Mouse (Mus musculus): Measurements from ENCODE around the gene Ccdc14.
"Not testable (repeated sequence)": the region's sequence is repeated elsewhere in the genome, so short reads cannot be mapped to it uniquely, and the experiment has no call there.

The Ccdc14 gene

DNA sequence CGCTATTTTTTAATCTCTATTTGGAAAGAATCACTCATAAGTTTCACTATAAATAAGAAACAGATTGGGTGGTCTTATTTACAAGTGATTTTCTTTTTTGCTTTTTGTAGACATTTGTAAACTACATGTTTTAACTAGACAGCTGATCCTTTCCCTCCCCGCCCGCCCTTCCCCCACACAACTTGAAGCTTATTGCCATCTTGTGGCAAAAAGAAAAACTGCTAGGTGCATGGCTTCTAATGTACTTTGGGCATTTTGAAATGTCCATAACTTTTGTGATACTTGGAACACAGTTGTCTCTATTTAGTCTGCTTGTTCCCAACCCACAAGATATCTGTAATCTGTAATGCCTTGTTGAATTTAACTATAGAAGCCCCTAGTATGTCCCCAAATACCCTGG lies 21.1 kb downstream of the Ccdc14 start:
- no peak for DNase-seq (ENCODE audit: low read depth, low spot score)

DNA sequence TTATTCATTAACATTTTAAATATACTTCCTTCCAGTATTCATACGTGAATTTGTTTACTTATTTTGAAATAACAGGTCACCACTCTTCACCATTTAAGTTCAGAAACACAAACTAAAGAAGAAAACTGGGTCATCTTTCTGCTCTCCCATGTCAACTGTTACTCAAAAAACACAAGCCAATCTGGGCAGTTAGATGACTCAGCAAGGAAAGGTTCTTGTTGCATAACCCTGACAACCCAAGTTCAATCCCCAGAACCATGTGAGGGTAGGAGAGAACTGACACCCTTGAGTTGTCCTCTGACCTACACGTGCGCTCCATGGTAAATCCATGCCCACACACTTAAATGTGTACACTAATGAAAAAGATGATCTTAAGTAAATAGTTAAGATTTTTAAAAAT lies 34.7 kb downstream of the Ccdc14 start:
- no peak for DNase-seq (ENCODE audit: low read depth, low spot score)

DNA sequence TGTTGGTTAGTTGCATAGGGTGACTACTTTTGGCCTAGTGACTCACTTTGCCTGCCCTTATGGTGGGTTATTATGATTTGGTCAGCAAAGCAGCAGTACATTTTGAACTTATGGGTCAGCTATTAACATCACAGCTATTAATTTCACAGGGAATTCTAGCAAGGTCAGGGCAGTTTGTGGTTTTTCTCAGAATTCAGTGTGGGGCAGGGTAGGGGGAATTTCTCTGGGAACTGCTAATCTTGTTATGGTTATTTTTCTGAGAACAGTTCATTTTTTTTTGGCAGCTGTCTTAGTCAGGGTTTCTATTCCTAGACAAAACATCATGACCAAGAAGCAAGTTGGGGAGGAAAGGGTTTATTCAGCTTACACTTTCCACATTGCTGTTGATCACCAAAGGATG lies 38.2 kb downstream of the Ccdc14 start:
- not testable (repeated sequence) for DNase-seq (ENCODE audit: low read depth, low spot score)

DNA sequence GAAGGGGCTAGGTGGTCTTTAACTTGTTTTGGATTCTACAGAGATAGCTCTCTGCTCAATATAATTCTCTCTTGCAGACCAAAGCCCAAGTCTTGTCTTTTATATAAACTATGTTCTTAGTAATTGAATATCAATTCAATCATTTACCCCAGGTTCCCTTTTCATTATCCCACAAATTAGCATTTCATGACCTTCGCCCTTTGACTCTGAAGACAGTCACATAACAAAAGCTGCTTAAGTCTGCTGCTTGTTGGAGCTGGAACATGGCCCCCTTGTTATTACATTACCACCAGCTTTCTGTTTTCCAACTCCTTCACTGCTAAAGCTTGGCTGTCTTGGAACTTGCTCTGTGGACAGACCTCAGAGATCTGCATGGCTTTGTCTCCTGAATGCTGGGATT lies 39.0 kb downstream of the Ccdc14 start:
- no peak for DNase-seq (ENCODE audit: low read depth, low spot score)

DNA sequence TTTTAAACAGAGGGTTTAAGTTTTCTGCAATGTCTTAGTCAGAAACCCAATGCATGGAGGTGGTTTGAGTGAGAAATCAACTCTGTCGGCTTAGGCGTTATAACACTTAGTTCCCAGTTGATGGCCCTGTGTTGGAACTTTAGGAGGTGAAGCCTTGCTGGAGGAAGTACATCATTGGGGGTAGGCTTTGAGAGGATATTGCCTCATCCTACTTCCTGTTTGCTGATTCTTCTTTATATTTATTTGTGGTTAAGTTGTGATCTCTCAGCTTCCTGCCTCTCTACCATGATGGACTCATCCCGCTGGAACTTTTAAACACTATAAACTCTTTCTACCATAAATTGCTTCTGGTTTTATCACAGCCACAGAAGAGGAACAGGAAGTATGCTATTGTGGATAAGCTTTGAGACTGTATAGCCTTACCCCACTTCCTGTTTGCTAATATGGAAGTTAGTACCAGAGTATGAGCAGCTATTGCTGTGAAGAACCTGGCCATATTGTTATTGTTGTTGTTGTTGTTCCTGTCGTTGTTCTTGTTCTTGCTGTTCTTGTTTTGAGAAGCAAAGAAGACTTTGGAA lies 48.3 kb downstream of the Ccdc14 start:
- no peak for DNase-seq (ENCODE audit: low read depth, low spot score)

DNA sequence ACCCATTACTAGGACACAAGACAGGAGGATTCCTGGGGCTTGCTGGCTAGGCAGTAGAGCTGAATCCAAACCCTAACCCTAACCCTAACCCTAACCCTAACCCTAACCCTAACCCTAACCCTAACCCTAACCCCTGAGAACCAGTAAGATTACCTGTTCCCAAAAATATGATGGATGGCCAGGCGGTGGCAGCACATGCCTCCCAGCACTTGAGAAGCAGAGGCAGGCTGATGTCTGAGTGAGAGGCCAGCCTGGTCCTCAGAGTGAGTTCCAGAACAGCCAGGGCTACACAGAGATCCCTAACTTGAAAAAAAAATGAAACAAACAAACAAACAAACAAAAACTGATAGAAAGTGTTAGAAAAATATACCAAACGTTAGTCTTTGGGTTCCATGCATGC lies 52.5 kb downstream of the Ccdc14 start:
- DNase-seq (ENCODE audit: low read depth, low spot score): no peak

DNA sequence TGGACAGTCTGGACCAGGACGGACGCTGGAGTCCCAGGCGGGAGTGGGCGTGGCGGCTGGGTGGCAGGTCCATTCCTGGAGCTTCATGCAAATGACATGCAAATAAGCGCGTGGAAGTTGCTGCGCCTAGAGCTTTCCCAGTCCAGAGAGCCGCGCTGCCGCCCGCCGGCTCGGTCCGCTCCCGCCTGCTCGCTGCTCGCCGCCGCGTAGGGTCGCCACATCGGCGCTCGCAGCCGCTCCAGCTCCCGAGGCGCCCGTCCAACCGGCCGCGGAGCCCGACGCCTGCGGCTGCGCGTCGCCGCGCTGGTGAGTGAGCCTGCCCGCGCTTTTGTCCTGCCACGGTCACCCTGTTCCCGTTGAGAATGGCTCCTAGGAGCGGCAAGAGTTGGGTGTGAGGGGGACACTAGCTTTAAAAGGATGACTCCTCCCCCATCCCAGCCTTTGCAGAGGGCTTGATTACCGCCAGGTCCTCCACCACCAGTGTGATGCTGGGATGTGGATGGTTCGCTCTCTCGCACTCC lies 54.7 kb downstream of the Ccdc14 start, which contains the start of gene Mylk:
TSS of gene Mylk (plus strand) at position 146 of the 521 bp plus-strand sequence.
- no peak for DNase-seq (ENCODE audit: low read depth, low spot score)

DNA sequence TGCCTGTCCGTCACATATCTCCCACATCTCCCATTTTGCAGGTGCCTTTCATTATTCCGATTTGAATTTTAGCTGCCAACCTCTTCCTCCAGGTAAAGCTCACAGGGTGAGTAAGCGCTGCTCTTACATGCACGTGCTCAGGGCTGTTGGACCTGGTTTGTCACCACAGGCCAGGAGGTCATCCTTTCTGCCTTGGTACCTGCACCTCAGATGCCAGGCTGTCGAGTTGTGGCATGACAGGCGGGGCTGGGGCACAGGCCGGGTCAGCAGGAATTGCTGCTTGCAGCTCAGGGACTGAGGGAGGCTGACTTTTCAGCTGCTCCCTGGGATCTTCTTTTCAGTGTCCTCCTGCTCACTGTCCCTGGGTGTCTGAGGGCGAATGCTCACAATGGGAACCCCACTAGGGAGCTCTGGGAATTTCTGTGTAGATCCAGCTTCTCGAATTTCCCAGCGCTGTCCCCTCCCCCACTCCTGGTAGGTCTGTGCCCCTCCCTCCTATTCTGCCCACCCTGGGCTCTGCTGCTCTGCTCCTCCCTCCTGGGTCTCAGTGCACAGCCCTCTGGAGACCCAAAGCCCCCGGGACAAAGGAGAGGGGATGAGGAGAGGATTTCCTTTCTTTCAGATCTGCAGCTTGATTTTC lies 57.8 kb downstream of the Ccdc14 start:
- no peak for DNase-seq (ENCODE audit: low read depth, low spot score)

DNA sequence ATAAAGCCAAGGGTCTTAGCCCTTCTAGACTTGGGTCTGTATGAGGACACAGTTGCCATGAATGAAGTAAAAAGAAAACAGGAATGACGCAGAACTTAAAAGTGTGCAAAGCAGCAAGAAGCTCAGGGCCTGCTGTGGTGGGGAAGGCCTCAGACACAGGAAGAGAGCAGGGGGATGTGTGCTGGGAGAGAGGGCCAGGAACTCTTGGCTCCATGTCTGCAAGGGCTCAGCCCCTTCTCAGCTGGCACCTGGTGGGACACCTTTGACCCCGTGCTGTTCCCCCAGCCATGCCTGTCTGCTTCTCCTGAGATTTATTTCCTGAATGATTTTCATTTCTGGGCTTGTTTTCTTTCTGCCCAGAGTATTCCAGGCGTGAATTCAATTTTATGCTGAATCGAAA lies 59.1 kb downstream of the Ccdc14 start:
- no peak for DNase-seq (ENCODE audit: low read depth, low spot score)

DNA sequence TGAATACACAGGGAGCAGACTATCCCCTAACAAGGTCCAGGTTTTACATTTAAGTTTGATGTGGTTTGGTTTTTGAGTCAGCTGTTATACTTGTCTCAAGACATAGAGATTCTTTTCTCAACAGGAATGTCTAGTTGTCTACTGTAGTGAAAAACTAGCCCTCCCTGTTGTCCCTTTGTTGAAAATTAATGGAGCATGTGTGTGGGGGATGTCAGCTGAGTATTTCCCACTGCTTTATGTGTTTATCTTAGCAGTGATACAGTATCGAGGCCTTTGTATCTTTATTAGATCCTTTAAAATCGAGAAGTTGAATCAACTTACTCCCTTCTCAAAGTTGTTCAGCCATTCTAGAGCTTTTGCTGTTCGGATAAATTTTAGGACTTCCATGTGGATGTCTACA lies 61.6 kb downstream of the Ccdc14 start:
- DNase-seq (ENCODE audit: low read depth, low spot score): no peak

DNA sequence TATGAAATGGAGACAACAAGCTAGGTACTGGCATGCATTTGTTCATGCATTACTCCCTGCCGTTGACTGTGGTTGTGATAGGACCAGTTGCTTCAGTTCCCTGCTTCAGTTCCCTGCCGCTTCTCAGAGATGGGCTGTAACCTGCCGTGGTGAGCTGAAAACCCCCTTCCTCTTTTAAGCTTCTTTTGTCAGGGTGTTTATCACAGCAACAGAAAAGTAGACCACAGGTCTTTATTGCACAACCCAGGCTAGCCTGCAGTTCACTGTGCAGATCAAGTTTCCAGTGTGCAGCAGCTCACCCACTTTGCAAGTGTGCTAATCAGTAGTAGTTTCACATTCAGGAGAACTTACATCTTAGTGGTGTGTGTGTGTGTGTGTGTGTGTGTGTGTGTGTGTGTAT lies 62.6 kb downstream of the Ccdc14 start:
- no peak for DNase-seq (ENCODE audit: low read depth, low spot score)

DNA sequence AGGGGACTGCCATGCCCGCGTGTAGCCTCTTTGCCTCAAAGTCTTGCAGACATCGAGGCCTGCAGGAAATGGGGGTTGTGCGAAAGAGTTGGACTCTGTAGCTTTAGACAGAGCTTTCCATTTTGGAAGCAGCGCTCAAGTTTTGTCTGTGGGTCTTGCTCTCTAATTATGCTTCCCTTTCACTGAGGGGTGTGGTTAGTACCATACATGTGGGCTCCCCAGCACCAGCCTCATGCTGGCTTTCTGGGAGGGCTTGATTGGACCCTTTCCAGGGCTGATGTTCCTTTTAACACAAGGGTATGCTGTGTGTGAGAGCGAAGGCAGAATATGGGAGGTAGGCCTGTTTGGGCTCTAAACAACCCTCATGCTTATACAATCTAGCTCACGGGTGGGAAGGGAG lies 66.6 kb downstream of the Ccdc14 start:
- no peak for DNase-seq (ENCODE audit: low read depth, low spot score)

DNA sequence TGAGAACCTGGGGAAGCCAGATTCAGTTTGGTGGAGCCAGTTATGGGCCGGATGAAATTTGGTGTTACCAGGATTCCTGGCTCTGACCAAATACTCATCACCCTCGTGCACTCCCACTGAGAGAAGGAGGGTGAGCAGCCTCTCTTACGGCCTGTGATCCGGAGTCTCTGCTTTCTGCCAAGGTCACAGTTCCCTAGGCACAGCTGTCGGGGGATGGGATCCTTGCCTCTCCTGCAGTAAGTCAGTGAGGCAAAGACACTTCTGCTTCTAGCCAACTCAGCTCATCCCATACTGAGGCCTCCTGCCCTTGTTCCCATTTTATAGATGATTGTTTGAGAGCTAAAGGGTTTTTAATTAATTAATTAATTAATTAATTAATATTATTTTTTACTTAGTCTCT lies 67.8 kb downstream of the Ccdc14 start:
- DNase-seq (ENCODE audit: low read depth, low spot score): no peak

DNA sequence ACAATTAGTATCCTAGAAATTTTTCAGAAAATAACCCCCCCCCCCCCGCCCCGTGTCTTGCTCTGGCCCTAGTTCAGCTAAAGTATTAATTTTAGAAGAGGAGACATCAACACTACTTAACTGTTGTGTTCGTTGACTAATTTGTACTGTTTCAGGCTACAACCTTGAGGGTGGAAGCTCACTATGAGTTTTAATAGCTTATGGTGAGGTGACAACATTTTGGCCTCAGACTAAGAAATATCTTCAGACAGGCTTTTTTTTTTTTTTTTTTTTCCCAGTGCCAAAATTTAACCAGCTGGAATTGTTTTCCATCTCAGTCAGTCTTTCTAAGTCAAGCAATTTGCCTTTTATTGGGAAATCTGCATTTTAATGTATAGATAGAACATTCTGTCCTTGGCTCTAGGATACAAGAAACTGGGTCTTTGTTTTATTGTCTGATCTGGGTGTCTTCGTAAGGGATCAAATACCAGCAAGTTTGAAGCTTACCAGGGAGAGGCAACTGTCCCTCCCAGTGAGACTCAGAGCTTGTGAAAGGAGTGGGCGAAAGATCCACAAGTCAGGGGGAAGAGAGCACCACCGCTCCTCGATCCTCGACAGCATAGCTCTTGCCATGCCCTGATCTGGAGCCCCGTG lies 73.7 kb downstream of the Ccdc14 start:
- no peak for DNase-seq (ENCODE audit: low read depth, low spot score)

DNA sequence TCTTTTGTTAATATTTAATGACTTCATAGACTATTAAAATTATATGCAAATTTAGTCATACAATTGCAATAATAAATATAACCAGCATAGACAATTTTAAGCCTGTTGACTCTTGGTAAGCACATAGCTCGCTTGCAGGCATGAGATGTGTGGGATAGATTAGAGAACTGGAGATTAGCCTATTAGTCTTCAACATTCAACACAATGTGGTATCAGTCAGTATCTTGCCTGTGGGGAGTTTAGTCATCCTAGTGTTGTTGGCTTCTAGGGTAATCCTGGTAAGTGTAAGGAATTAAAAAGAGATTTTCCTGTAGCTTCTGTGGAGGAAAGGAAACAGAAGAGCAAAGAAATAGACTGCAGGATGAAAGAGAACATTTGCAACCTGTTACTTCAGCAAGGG lies 75.2 kb downstream of the Ccdc14 start:
- no peak for DNase-seq (ENCODE audit: low read depth, low spot score)

DNA sequence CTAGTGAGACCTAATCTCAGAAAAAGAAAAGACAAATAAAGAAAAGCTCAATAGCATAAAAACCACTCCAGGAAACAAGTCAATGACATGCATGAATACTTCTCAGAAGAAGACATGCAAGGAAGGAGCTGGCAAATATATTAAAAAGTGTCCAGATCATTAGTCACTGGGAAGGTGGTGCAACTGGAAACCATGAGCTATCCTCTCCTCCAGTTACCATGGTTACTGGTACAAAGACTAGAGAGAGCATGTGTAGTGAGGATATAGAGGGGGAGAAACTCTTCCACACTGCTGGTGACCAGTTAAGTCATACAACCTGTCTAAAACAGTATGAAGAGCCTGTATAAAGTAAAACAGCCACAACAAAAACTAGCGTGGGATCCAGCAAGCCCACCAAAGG lies 75.8 kb downstream of the Ccdc14 start:
- no peak for DNase-seq (ENCODE audit: low read depth, low spot score)

DNA sequence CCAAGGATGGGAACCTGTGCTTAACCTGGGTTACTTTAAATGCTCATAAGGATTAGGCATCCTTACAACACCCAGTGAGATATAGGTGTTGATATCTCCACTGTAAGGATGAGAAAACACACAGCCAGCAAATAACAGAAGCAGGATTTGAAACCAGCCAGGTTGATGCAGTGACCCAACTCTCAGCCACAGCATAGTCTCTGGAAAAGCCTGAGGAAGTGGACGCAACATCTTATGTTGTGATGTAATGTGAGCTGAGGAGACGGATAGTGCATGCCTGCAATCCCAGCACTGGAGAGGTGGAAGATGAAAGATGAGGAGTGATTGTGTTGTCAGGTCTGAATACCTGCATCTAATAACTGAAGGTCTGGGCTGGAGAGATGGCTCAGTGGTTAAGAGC lies 77.0 kb downstream of the Ccdc14 start:
- DNase-seq (ENCODE audit: low read depth, low spot score): no peak

DNA sequence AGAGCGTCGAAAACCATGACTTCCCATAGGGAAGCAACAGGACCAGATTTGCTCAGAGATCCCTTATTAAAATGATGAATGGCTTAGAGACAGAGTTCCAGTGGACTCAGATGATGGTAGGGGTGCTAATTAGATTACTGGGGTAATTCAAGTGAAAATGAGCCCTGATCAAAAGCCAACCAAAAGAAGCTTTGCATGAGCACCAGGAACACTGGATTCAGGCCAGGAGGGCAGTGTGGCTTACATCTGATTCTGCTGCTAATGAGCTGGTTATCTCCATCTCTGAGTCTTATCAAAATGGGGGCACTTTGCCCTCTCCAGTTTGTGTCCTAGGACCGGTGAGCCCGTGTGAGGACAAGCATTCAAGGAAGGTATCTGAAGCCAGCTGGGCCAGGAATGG lies 78.0 kb downstream of the Ccdc14 start:
- DNase-seq (ENCODE audit: low read depth, low spot score): no peak

DNA sequence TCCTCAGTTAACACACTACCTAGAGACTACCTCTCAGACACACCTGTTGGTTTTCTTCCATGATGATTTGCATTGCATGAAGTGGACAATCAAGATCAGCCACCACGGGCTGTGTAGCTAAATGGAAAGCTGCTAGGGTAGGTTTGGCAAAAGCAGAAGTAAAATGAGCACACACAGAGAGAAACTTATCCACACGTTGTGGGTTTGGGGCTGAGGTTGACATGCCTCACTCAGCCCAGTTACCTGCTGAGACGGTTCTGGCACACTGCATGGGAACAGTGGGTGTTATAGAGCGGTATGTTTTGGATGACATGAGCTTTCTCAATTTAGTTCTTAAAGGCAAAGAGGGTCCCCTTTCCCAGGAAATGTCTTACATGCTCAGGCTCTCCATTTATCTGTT lies 79.7 kb downstream of the Ccdc14 start:
- DNase-seq (ENCODE audit: low read depth, low spot score): no peak

DNA sequence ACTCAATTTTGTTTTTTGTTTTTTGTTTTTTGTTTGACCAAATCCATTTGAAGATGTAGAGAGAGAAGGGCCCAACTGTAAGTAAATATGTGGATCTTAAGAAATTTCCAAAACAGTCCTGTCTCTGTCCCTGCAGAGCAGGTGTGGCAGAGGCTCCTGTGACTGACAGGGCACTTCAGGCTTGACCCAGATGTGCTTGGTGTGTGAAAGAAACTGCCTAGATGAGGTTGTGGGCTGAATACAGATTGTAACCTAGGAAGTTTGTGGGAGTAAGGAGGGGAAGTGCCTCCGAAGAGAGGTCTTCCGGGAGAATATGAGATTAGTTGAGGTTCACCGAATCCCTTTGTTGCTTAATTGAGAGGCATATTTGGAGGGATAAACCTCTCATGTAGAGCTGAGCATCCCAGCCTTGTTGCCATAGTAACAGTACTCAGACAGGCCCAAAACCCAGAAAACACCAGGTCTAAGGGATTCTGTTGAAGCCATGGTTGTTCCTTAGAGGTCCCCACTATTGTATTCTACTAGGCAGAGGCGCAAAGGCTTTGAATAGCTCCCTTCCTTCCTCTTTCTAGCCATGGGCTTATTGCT lies 82.1 kb downstream of the Ccdc14 start:
- no peak for DNase-seq (ENCODE audit: low read depth, low spot score)
